Mouse (Mus musculus) neutrophil, adult 59 days (primary cell): ENCODE measurements around the gene Zswim5. TPM values are rescaled to one million over a fixed set of nuclear protein-coding genes. Genes with fewer than 3 reads are reported as not detected.

Experiments
- total RNA-seq, 2 experiments: library from RNA; stranded (reverse); gene quantifications; 1 replicate in 1 of 2; 2 replicates in 1 of 2; pipeline ENCODE4 v1.2.4; 2023

Zswim5 gene
- under 1 TPM in 1 of 2 experiments, not detected in 1; 0.07 TPM for total RNA-seq

DNA sequence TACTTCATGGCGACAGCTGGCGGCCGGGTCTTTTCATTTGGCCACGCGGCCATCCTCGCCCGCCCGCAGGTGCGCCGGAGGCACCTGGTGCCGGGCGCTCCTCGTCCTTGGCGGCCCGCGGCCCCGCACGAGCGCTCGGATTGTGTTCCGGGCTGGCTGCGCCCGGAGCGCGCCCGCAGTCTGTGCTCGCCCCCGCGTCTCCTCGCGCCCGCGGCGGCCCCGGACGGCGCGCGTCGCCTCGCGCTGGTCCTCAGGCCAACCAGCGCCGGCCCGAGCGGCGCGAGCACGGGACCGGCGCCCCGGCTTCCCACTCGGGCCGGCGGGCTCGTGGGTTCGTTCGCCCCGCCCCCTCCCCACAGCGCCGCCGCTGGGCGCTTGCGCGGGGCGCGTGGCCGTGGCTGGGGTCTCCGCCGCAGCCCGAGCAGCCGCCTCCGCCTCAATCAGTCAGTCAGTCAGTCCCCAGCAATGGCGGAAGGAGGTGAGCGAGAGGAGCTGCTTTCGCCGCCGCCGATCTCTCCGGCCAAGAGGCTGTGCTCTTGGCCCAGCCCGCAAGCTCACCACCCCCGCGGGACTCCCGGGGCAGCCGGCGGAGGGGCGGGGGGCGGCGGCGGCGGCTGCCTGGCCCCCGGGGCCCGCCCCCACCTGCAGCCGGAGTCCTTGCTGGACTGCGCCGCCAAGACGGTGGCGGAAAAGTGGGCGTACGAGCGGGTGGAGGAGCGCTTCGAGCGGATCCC lies at the start of gene Zswim5:
Gene Zswim5, plus strand, starts transcription at position 382 of the 734 bp plus-strand sequence.

DNA sequence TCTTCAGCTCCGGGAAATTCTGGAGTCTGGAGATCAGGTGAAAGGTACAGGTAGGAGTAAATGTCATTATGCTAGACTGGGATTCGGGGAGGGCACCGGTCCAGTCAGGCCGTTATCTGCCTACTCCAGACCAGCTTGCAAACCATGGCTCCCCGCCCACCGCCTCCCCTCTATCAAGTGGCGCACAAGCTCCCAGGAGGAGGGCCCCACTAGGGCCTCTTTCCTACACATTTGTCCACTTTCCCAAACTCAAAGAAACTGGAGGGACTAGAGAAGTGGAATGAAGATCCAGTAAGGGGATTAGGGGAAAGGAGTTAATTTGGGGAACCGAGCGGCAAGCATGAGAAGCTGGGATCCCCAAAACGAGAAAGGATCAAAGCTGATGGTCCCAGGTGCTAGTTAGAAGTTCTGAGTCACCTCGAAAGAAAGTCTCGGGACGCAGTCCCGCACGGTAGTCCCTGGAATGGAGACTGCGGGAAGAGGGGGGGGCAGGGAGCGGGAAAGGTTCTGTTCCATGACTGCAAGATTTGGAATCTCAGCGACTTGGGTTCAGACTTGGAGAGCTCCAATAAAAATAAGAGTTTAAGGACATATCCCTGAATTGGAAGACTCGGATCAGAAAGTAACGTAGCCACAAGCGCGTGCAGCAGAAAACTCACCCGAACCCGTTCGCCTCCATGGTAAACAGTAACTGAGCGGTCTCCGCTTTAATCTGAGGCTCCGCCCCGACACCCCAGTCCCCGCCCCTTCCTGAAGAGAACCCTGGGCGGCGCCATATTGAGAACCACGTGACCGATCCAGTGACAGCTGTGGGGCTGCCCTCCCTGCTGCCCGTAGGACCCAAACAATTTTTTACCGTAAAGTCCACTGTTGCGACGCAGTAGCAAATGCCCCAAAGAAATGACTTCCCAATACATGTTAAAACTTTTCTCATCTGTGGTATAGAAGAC lies 116.8 kb downstream of the Zswim5 start, which contains the start of gene Urod:
Gene Urod, minus strand, starts transcription at position 742 of the 950 bp plus-strand sequence.

DNA sequence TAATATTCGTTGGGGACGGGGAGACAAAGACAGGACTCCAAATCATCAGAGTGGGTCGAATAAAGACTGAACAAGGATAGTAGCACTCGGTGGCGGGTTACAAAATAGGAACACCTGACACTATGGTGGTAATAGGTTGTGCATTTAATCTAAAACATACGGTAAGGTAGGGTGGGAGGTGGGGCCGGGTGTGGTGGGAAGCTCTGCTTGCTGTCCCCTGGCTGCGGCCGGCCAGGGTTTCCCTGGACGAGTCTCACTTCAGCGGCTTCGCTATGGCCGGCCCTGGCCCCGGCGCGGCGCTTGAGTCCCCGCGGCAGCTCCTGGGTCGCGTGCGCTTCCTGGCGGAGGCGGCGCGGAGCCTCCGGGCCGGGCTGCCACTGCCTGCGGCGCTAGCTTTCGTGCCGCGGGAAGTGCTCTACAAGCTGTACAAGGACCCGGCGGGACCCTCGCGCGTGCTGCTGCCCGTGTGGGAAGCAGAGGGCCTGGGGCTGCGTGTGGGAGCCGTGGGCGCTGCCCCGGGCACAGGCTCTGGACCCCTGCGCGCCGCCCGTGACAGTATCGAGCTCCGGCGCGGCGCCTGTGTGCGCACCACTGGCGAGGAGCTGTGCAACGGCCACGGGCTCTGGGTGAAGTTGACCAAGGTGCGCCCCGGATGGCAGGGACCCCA lies 118.1 kb downstream of the Zswim5 start, which contains the start of gene Hectd3:
Gene Hectd3, plus strand, starts transcription at position 187 of the 667 bp plus-strand sequence.

DNA sequence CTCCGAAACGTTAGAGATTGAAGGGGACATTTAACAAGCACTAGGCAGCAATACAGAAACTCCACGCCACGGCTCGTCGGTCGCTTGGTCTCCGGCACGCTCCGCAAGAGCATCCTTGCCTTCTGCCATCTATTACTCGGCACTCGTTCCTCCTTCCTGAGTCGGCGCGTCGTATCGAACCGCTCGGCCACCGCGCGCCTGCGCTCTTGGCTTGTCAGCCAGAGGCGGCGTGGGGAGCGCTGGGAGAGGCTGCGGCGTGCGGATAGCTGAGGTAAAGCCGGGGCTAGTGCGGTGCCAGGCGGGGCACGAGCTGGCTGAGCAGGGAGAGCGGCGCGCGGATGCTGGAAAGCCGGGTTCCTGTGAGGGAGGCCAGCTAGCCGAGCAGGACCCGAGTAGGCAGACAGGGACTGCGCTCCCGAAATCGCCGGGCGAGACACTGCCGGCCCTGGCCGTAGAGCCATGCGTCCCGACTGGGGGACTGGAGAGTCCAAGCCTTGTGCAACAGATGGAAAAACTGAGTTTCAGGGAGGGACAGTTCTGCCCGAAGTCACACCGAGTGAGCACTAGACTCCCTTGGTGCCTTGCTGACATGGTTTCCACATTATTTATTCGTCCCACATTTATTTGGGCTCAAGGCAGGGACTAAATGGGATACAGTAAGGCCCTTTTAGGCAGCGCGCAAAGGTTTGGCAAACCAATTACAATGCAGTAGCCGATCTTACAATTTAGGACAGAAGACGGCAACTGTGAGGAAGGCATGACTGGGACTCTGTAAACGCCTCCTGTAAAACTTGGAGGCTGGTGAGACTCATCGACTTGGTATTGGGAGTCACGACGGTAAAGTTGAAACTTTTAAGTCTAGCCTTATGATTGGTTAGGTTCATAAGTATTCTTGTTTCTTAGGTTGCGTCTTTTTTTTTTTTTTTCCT lies 142.3 kb downstream of the Zswim5 start, which contains the start of gene Eif2b3:
Gene Eif2b3, plus strand, starts transcription at position 197 of the 929 bp plus-strand sequence.

Other genes starting within 250 kb of the Zswim5 start
- gene Nasp, start 249.4 kb upstream of the Zswim5 start, total RNA-seq: 10 to 100 TPM; 52.7 to 57.8 TPM
- 100 to 1,000 TPM; 246 to 288 TPM for gene Akr1a1, start 225.7 kb upstream of the Zswim5 start, total RNA-seq
- 100 to 1,000 TPM; 102 to 170 TPM for gene Prdx1, start 191.8 kb upstream of the Zswim5 start, total RNA-seq
- gene Mmachc, start 169.0 kb upstream of the Zswim5 start, total RNA-seq: 1 to 10 TPM; 3.2 to 3.5 TPM
- 10 to 100 TPM; 12.0 to 18.3 TPM for gene Ccdc163, start 168.9 kb upstream of the Zswim5 start, total RNA-seq
- 10 to 100 TPM; 35.6 to 37.0 TPM for gene Tesk2, start 156.4 kb upstream of the Zswim5 start, total RNA-seq
- gene Toe1, start 69.7 kb upstream of the Zswim5 start, total RNA-seq: 10 to 100 TPM; 15.3 TPM
- 1 to 10 TPM; 6.1 to 6.8 TPM for gene Mutyh, start 69.7 kb upstream of the Zswim5 start, total RNA-seq
- gene Hpdl, start 55.7 kb upstream of the Zswim5 start, total RNA-seq: not detected
- 10 to 100 TPM; 43.9 to 63.0 TPM for gene Urod, start 117.0 kb downstream of the Zswim5 start, total RNA-seq
- 10 to 100 TPM; 31.7 to 35.4 TPM for gene Hectd3, start 117.9 kb downstream of the Zswim5 start, total RNA-seq
- 1 to 10 TPM; 6.9 to 9.4 TPM for gene Eif2b3, start 142.0 kb downstream of the Zswim5 start, total RNA-seq
- gene Ptch2, start 218.7 kb downstream of the Zswim5 start, total RNA-seq: 1 to 10 TPM; 3.0 to 3.2 TPM
- 10 to 100 TPM; 40.8 to 55.3 TPM for gene Btbd19, start 248.3 kb downstream of the Zswim5 start, total RNA-seq
- 1 to 10 TPM; 1.5 to 3.1 TPM for gene Tctex1d4, start 249.4 kb downstream of the Zswim5 start, total RNA-seq